Mouse (Mus musculus): Measurements from ENCODE around the gene D630039A03Rik.

DNA sequence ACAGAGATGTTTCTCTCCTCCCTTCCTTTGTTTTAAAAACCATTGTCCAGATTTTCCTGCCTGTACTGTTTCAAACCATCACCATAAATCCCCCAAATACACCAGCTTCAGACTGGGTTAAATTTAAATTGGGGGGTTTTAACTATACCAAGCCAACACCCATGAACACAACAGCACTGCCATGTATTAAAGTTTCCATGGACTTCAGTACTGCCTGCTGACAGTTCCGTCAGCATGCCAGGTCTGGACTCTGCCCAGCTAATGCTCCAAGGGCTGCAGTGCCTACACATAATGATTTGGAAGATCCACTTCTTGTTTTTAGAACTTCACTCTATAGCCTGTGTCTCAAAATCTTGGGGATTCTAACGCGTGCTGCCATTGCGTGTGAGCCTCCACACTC, 31.4 kb upstream of the D630039A03Rik start:
- no peak for TF ChIP-seq CTCF (IDR thresholded peaks at IDR 0.05; ENCODE audit: low read depth)
- no peak for TF ChIP-seq EP300 (IDR thresholded peaks at IDR 0.05; ENCODE audit: low read depth)

Data from liver, postnatal 0 days (tissue).